Mouse (Mus musculus) frontal cortex, postnatal 14 days (tissue): ENCODE measurements around the gene Thap7.

Source experiments
- DNase-seq, 2 experiments: peaks; one replicate each; pipeline ENCODE4 v3.0.0; 2022; ENCODE audit warnings: low spot score in 2 of 2

Thap7 gene

GRCm38 (mm10) chr16:17488478-17489468 lies 42.2 kb downstream of the Thap7 start:
- no peak for DNase-seq

DNA sequence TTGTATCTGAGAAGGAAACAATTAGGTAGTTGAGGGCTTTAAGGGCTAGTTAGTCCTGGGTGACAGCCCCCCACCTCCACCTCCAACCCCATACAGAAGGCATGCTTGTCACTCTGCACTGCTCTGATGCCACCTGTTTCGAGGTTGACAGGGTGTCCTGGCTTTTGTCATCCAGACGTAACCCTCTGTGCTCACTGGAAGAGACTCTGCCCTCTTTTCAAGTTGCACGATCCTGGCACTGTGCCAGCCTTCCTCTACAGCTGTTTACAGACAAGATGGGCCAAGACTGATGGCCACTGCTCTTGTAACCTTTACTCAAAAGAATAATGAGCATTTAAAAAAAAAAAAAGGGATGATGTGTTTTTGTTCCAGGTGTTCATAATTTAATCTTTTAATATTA lies 44.4 kb downstream of the Thap7 start:
- DNase-seq: no peak

DNA sequence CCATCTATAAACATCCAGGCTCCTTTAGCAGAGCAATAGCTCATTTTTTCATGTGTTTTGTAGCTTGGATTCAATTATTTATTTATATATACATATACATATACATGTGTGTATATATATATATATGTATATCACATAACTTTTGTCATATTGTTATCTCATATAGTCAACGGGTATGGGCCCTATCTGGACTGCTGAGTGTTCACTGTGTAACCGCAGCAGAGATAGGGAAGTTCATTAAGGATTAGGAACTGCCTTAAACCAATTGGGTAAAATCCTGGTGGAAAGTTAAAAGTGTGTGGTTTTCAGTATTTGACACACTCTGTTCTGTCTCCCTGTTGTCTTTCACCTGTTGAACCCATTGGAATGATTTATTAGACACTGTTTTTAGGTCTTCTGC lies 49.5 kb downstream of the Thap7 start:
- no peak for DNase-seq

GRCm38 (mm10) chr16:17478331-17478943 lies 52.5 kb downstream of the Thap7 start:
- no peak for DNase-seq
